Mouse (Mus musculus) cerebellum, postnatal 25 days (tissue): ENCODE measurements around the gene Nphp4.
A peak's percentile ranks its signal among the peaks of the same experiment; 100 is the strongest.

Source experiments
- DNase-seq, 2 experiments: peaks; one replicate each; pipeline ENCODE4 v3.0.0; 2021; ENCODE audit warnings: mixed read lengths in 2 of 2

Nphp4 gene

GRCm38 (mm10) chr4:152568662-152569395, 92.3 kb downstream of the Nphp4 start:
- no peak for DNase-seq

DNA sequence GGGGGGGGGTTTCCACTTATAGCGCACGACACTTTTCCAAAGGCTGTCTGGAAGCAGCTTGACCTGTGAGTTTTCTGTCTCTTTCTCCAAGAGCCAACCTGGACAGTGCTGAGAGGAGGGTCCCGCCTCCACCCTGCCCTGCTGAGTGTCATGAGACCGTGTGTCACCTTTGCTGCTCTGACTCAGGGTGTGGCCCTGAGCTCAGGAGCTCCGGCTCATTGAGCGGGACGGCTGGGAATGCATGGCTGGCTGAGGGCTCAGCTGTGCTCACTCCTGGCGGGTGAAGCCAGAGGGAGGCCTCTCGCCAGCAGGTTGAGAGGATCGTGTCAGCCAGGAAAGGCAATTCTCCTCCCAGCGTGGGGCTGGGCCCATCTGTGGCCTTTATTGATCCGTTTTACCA, 97.8 kb downstream of the Nphp4 start:
- no peak for DNase-seq

DNA sequence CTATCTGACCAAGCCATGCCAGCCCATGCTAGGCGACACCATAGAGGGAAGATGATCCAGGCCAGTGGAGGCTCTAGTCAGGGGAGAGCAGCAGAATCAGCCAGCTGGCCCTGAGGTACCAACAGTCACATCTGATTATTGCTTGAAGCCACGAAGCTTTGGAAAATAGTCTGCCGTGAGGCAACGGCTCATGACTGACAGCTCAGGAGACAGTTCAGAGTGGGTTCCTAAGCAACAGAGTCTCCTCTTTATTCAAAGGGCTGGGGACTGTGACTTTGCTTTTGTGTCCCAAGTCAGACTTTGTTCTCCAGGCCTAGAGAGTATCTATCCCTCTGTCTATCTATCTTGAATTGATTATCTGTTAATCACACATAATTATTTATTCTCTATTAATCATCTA, 100.3 kb downstream of the Nphp4 start:
- DNase-seq = no peak

DNA sequence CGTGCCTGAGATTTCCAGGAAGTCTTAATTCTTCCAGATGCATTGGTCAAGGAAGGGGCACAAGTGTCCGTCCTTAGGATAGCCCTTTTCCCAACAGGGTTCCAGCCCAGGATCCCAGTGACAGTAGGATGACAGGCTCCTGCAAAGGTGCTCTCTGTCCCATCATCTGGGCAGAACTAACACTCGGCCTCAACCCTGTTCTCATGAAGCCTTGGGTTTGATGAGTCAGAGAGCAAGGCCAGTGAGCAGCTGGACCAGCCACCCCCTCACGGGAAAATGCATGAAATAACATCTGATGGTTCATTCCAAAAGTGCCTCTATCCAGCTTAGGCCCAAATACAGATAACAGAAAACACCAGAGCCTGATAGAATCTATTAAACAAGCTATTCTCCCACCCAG, 103.5 kb downstream of the Nphp4 start:
- no peak for DNase-seq

DNA sequence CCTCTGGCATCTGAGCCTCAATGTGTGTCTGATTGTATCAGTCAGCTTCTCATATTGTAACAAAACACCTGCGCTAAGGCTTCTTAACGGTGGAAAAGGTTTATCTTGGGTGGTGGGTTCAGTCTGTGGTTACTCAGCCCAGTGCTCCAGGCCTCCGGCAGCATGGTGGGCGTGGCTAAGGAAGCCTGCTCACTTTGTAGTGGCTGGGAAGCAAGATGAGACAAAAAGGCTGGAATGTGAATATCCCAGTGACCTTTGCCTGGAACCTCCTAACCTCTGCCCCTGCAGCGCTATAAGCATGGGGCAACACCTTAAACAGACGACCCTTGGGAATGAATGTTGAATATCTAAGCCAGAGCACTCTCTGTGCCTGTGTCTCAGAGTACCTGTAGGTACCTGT, 105.7 kb downstream of the Nphp4 start:
- DNase-seq = no peak

- no peak for DNase-seq
Observed at GRCm38 (mm10) chr4:152583616-152584015, 107.1 kb downstream of the Nphp4 start.

- no peak for DNase-seq
Observed at GRCm38 (mm10) chr4:152585526-152585925, 109.0 kb downstream of the Nphp4 start.

DNA sequence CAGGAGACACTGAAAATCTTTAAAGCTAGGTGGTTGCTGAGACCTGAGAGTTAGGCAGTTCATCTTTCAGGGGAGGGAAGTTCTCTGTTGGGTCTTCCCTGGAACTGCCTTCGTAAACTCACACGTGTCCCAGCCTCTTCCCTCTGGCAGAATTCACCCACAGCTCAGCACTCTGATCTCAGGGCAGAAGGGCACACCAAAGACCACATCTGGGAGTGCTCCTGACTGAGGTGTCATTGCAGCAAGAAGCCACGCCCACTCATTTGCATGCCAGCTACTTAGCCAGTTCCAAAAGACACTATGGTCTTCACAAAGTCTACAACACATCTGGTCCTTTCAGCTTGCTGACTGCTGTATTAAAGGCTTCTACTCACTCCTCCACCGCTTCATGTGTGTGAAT, 109.7 kb downstream of the Nphp4 start:
- DNase-seq = no peak

DNA sequence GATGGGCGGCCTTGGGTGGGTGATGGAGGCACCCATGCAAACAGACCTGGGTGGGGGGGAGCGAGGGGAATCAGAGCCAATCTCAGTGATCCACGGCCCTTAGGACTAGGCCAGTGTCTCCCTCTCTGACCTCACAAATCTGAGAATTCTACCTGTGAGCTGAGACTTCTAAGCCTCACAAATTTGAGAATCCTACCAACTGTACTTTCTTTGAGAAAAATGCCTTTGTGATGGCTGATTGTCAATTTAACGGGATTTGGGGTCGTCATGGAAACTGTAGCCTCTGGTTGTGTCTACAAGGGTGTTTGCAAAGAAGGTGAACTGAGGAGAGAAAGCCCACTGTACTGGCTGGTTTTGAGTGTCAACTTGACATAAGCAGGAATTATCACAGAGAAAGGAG, 127.8 kb downstream of the Nphp4 start:
- no peak for DNase-seq

- no peak for DNase-seq
Observed at GRCm38 (mm10) chr4:152609196-152609595, 132.7 kb downstream of the Nphp4 start.

DNA sequence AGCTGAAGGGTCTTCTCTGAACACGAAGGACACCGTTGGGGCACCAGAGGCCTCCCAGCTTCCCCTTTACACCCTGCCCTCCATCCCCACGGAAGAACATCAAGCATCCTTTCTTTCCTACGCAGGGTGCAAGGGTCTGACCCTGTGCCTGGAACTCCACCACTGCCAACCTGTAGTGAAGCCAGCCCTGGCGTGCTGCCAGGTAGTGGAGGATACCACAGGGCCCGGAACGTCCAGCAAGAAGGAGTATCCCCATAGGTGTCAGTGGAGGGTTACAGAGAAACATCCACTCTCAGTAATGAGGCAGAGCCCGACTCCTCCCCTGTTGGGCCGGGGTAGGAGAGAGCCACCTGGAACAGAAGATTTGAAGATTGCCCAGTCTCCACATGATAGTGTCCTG, 133.5 kb downstream of the Nphp4 start:
- DNase-seq = peak in 1 of 2 experiments; percentile 50
